Mouse (Mus musculus) stomach, embryonic 16.5 days (tissue): ENCODE data around the gene Cd59b. TPM values are rescaled to one million over a fixed set of nuclear protein-coding genes. Genes with fewer than 3 reads are reported as not detected.
"Not testable (repeated sequence)": the region's sequence is repeated elsewhere in the genome, so short reads cannot be mapped to it uniquely, and the experiment has no call there.

Source experiments
- ATAC-seq: fragments of 200-750 bp; cut with Nextera tagmentation; 2 replicates; pipeline ENCODE4 v1.8.0; 2017; ENCODE audit warnings: moderate number of reproducible peaks, moderate TSS enrichment; ENCODE audit not compliant: insufficient read depth, low FRiP score
- H3K27ac ChIP-seq: fragments of 300-500 bp; sonication (generic); 2 replicates; pipeline ENCODE4 v1.5.1; 2014; ENCODE audit warnings: low read length
- H3K27me3 ChIP-seq: fragments of 300-500 bp; sonication (generic); 2 replicates; pipeline ENCODE4 v1.6.1; 2014; ENCODE audit warnings: low read length, control low read depth, mixed read lengths; ENCODE audit not compliant: control insufficient read depth, insufficient read depth
- H3K36me3 ChIP-seq: fragments of 300-500 bp; sonication (generic); 2 replicates; pipeline ENCODE4 v1.6.1; 2014; ENCODE audit warnings: low read length; ENCODE audit not compliant: control insufficient read depth, insufficient read depth
- H3K4me1 ChIP-seq: fragments of 300-500 bp; sonication (generic); 2 replicates; pipeline ENCODE4 v1.6.1; 2014; ENCODE audit warnings: low read length, control low read depth, mixed read lengths; ENCODE audit not compliant: control insufficient read depth, insufficient read depth
- H3K4me2 ChIP-seq: fragments of 300-500 bp; sonication (generic); 2 replicates; pipeline ENCODE4 v1.6.1; 2014; ENCODE audit warnings: low read depth, low read length, mixed read lengths
- H3K4me3 ChIP-seq: fragments of 300-500 bp; sonication (generic); replicated peaks from 2 replicates; pipeline ENCODE4 v1.5.1; 2014; ENCODE audit warnings: mild to moderate bottlenecking, low read length
- H3K9ac ChIP-seq: fragments of 300-500 bp; sonication (generic); 2 replicates; pipeline ENCODE4 v1.6.1; 2014; ENCODE audit warnings: low read length
- H3K9me3 ChIP-seq: fragments of 300-500 bp; sonication (generic); replicated peaks from 2 replicates; pipeline ENCODE4 v1.6.1; 2016; ENCODE audit warnings: low read length, control low read depth; ENCODE audit not compliant: control insufficient read depth
- WGBS: fragments of 180-500 bp; shearing (Covaris S2); extraction: QIAGEN DNeasy Blood & Tissue Kit; methylation state at CpG from one replicate; pipeline ENCODE4 v1.1.7; 2014; 5-methylcytosine and 5-hydroxymethylcytosine counted together
- polyA plus RNA-seq: library from polyadenylated mRNA; unstranded; fragments of >200 nt; fragmentation: Nextera tagmentation; extraction: Ambion mirVana; gene quantifications from 2 replicates; pipeline ENCODE4 v1.2.1, GENCODE M21; 2015

Gene Cd59b
- polyA plus RNA-seq, 1 experiment from 2014 or later: 6.8 TPM

DNA sequence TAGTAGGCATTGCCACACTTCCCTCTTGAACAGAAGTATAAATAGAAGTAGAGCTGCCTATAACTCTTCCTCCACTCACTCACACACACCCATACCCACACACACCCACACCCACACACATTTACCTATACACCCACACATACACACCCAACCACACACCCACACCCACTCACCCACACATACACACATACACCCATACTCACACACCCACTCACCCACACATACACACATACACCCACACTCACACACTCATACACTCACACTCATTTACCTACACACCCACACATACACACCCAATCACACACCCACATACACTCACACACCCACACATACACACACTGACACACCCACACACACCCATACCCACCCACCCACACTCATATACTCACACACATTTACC lies 12.8 kb downstream of the Cd59b start:
- H3K4me3 ChIP-seq: no peak overlapping the region
- no peaks in the 10 kb centered on the region for H3K27me3 ChIP-seq
- H3K27ac ChIP-seq: no peak overlapping the region
- H3K4me1 ChIP-seq: no peaks in the 10 kb centered on the region
- H3K4me2 ChIP-seq: no peak overlapping the region
- ATAC-seq: 0 out of 2 replicates have a peak, but pooled peaks have one; percentile 14
- no peaks in the 10 kb centered on the region for H3K9me3 ChIP-seq
- no peaks in the 10 kb centered on the region for H3K36me3 ChIP-seq
- H3K9ac ChIP-seq: no peak overlapping the region

DNA sequence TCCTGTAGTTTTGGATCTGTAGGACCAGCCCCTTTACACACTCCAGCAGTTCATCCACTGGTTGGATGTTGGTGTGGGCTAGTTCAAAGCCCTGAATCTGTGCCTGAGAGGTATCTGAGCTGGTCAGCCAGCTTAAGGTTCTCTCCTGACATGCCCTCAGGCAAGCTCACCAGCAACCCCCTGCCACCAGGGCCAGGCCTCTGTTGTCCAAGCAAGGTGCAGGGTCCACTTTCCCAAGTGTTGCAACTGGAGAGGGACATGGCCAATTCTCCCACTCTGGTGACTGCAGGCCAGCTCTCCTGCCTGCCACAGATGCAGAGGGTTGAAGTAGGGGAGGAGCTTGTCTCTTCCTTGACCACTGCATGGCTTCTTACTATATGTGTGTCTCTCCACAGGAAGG lies 14.4 kb downstream of the Cd59b start:
- H3K4me3 ChIP-seq, ATAC-seq, H3K27ac ChIP-seq, H3K27me3 ChIP-seq, H3K9ac ChIP-seq, H3K36me3 ChIP-seq, H3K9me3 ChIP-seq, H3K4me1 ChIP-seq, H3K4me2 ChIP-seq: not testable (repeated sequence)

DNA sequence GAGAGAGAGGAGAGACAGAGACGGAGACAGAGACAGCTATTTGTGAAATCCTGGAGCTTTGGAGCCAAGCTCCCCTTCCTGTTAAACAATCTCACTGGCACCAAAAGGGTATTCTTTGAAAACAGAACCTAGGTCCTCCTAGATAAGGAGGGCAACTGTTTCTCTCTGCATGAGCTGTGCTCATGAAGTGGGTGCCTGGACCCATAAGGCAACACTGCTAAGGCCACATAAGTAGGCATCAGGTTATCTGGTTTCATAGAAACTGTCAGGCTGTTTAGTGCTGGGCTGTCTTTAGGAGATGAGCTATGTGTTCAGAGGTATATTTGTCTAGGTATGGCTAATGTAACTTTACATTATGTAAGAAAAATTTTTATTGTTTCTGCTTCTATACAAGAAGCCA lies 17.9 kb downstream of the Cd59b start:
- 92% methylated on average over 1 of the region's 1 CpGs for WGBS
- H3K4me2 ChIP-seq, H3K36me3 ChIP-seq, H3K4me3 ChIP-seq, H3K27me3 ChIP-seq, ATAC-seq, H3K9ac ChIP-seq, H3K4me1 ChIP-seq, H3K27ac ChIP-seq, H3K9me3 ChIP-seq: not testable (repeated sequence)

DNA sequence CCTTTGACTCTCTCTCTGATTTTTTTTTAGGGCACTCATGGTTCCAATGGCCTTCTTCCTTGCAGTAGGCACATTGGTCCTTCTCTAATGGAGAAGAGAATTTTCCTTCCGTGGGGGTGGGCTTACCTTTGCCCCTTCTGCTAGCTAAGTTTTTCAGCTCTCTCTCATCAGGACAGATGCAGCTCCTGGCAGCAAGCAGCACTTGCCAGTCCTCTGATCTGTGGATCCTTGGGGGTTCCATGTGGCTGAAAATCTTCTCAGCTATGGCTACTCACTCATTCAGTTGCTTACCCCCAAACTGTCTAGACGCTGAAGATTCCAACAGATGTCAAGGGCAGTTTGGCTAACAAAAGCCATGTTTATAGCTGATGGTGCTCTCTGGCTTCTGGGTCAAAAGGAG lies 23.7 kb downstream of the Cd59b start:
- Histone ChIP-seq H3K4me3 (no peak overlapping the region), H3K27me3 (no peaks in the 10 kb centered on the region), H3K9ac (no peak overlapping the region), H3K9me3 (no peaks in the 10 kb centered on the region), H3K4me1 (peaks cover 6% of the 10 kb centered on the region; the same call in 1 of the 2 replicates), H3K36me3 (no peaks in the 10 kb centered on the region), H3K27ac (no peak overlapping the region), H3K4me2 (no peak overlapping the region)
- no peak for ATAC-seq
- 71% methylated on average over 2 of the region's 2 CpGs for WGBS

DNA sequence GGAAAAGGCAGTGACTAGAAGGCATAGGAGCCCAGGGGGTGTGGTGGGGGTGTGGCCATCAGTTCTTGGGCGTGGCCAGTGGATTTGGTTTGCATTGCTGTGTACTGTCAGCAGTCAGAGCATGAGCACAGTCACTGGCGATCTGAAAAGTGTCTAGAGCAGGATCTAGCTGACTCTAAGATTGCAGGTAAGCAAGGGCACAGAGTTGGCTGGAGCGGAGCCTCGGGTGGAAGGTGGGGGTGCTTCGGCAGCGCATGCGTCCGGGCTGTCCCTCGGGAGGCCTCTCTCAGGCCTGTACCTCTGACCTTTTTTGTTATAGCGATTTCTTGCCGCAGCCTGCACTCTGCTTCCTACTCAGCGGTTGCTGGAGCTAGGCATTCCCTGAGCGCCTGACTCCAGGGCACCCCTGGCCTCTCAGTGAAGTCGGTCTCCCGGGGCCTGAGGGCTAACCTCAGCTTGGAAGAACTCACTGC lies 26.1 kb downstream of the Cd59b start, which contains the start of gene Cd59a:
Cd59a (plus strand) TSS at position 61 of the 473 bp plus-strand sequence.
- WGBS: 2% methylated on average over 15 of the region's 15 CpGs
- peak; percentile 92 for ATAC-seq
- H3K9ac ChIP-seq: peak within 1 kb of the TSS; percentile 71
- peak within 1 kb of the TSS; percentile 58 for H3K4me3 ChIP-seq
- H3K4me2 ChIP-seq: peak within 1 kb of the TSS; percentile 63
- peaks cover 11% of the 10 kb centered on the region; the same call in 1 of the 2 replicates for H3K4me1 ChIP-seq
- no peaks in the 10 kb centered on the region for H3K9me3 ChIP-seq
- peak within 1 kb of the TSS; percentile 76 for H3K27ac ChIP-seq
- H3K27me3 ChIP-seq: no peaks in the 10 kb centered on the region
- H3K36me3 ChIP-seq: no peaks in the 10 kb centered on the region

DNA sequence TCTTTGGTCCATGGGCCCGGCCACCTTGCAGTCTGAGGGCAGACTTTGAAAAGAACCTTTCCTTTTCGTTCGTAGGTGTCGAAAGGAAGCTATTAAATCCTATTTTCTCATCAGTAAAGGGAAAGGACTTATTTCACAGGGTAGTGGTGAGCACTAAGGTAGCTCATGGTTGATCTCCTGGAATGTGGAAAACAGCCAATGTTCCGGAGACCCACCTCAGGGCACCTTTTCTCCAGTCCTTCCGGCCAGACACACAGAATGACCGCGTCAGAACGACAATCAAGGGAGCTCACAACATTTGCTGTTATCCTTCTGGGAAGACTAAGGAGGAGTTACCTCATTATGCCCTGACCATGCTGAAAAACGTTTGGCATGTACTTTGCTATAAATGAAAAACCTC lies 26.6 kb downstream of the Cd59b start:
- ATAC-seq: no peak
- H3K27me3 ChIP-seq: no peaks in the 10 kb centered on the region

DNA sequence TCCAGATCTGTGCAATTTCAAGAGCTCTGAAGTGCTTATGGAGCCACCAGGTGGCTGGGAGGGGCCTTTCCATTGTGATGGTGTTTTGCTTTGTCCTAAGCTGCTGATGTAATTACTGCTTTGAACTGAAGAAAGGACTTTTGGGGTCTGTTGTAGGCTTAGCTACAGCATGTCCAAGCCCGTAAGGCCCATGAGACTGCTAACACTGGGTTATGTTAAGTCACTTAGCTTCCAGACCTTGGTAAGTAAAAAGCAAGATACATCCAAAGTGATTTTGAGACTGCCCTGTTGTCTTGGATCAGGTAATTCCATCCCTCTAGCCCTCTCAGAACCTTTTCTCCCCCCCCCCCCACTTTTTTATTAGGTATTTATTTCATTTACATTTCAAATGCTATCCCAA lies 27.1 kb downstream of the Cd59b start:
- H3K27me3 ChIP-seq, H3K9ac ChIP-seq, H3K27ac ChIP-seq, H3K9me3 ChIP-seq, H3K4me3 ChIP-seq, H3K36me3 ChIP-seq: not testable (repeated sequence)
- 87% methylated on average over 1 of the region's 1 CpGs for WGBS
- H3K4me1 ChIP-seq: peaks cover 11% of the 10 kb centered on the region; the same call in 1 of the 2 replicates
- H3K4me2 ChIP-seq: peak overlapping the region; percentile 63
- 0 out of 2 replicates have a peak, but pooled peaks have one; percentile 16 for ATAC-seq

More for the DNA sequence above, 26.6 kb downstream of the Cd59b start:
- WGBS: 40% methylated on average over 10 of the region's 10 CpGs
- H3K4me1 ChIP-seq: peaks cover 11% of the 10 kb centered on the region; the same call in 1 of the 2 replicates
- peak overlapping the region; percentile 76 for H3K27ac ChIP-seq
- peak overlapping the region; percentile 58 for H3K4me3 ChIP-seq
- no peaks in the 10 kb centered on the region for H3K9me3 ChIP-seq
- no peaks in the 10 kb centered on the region for H3K36me3 ChIP-seq
- peak overlapping the region; percentile 71 for H3K9ac ChIP-seq
- H3K4me2 ChIP-seq: peak overlapping the region; percentile 63

DNA sequence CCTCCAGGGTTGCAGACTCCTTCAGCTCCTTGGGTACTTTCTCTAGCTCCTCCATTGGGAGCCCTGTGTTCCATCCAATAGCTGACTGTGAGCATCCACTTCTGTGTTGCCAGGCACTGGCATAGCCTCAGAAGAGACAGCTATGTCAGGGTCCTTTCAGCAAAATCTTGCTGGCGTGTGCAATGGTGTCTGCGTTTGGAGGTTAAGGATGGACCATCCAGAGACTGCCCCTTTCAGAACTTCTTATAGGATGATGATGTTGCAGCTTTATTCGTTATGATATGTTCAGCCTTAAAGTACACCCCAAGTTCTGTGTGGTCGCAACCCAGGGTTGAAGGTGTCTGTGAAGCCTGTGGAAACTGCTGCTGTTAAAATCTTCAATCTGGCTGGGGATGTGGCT lies 27.7 kb downstream of the Cd59b start:
- not testable (repeated sequence) for H3K27me3 ChIP-seq, H3K27ac ChIP-seq, H3K4me3 ChIP-seq, H3K9me3 ChIP-seq, H3K4me2 ChIP-seq, H3K36me3 ChIP-seq, H3K9ac ChIP-seq, ATAC-seq
- H3K4me1 ChIP-seq: peaks cover 11% of the 10 kb centered on the region; the same call in 1 of the 2 replicates
- 94% methylated on average over 4 of the region's 4 CpGs for WGBS

DNA sequence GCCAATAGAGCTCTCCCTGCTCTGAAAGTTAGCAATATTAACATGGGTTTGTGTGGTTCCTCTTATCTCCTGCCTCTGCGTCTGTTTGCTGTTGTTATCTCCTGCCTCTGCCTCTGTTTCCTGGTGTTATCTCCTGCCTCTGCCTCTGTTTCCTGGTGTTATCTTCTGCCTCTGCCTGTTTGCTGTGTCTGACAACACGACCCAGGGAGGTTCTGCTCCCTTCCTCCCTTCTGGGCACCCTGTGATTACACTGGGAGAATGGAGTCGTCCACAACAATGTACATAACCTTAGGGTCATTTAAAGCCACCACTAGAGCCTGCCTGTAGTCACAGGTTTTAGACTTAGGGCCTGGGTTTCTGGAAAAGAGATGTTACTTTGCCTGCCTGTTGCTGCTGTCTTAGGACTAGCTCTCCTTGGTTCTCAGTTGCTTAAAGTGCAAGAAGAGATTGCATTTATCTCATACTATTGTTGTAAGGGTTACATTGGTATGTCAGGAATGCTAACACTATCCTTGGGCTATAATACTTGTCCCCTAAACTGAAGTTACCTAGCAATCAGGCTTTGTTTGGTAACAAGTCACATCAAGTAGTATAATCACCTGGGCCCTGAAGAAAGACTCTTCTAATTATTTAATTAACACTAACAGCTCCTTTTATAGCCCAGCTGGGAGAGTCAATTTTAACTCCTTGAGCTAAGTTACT lies 29.0 kb downstream of the Cd59b start:
- Histone ChIP-seq H3K9me3 (no peaks in the 10 kb centered on the region), H3K4me1 (peaks cover 11% of the 10 kb centered on the region; the same call in 1 of the 2 replicates), H3K36me3 (no peaks in the 10 kb centered on the region), H3K4me2 (no peak overlapping the region), H3K9ac (no peak overlapping the region), H3K27me3 (no peaks in the 10 kb centered on the region), H3K27ac (no peak overlapping the region), H3K4me3 (no peak overlapping the region)
- peak; percentile 44; the same call in 1 of the 2 replicates for ATAC-seq
- 24% methylated on average over 3 of the region's 3 CpGs for WGBS
